24 mouse cellular contexts compared by ENCODE assay signal in genomic region chr7:132580511-132580910, GRCm38 (mm10). TPM values are rescaled to one million over a fixed set of nuclear protein-coding genes. Genes with fewer than 3 reads are reported as not detected.
"Had no signal": no experiment of that assay in that cellular context is flagged by ENCODE, and none has a peak within 500 bp of the region (broad histone marks: within the 10 kb centered on the region; RNA-seq: fewer than 3 reads in every experiment).

No protein-coding gene starts in this region.

- H3K27ac ChIP-seq: lung, embryonic 15.5 days; macrophage; midbrain, embryonic 12.5 days; neural tube, embryonic 13.5 days; neural tube, embryonic 15.5 days; stomach, embryonic 15.5 days; stomach, postnatal 0 days had no signal

- H3K9ac ChIP-seq: liver, postnatal 0 days; lung, embryonic 15.5 days; midbrain, embryonic 12.5 days; neural tube, embryonic 13.5 days; neural tube, embryonic 15.5 days; stomach, embryonic 15.5 days had no signal

- ATAC-seq: liver, postnatal 0 days; lung, postnatal 0 days; midbrain, embryonic 16.5 days had no signal

- DNase-seq: liver, postnatal 0 days; lung, adult 2 months; lung, postnatal 14 days; lung, postnatal 36 days; midbrain, embryonic 14.5 days; retina, postnatal 1 day; right cerebral cortex, adult 18-20 months; right cerebral cortex, postnatal 25 days; right cerebral cortex, postnatal 4 days; thymus, adult 2 months; thymus, postnatal 25 days; thymus, postnatal 4 days had no signal

- H3K9me3 ChIP-seq: lung, embryonic 15.5 days; midbrain, embryonic 12.5 days; neural tube, embryonic 13.5 days; neural tube, embryonic 15.5 days; stomach, embryonic 15.5 days had no signal

- H3K36me3 ChIP-seq: lung, embryonic 15.5 days; midbrain, embryonic 12.5 days; neural tube, embryonic 13.5 days; neural tube, embryonic 15.5 days; stomach, embryonic 15.5 days had no signal

- H3K4me2 ChIP-seq: lung, embryonic 15.5 days; midbrain, embryonic 12.5 days; neural tube, embryonic 13.5 days; neural tube, embryonic 15.5 days; stomach, embryonic 15.5 days had no signal

- H3K27me3 ChIP-seq: lung, embryonic 15.5 days; neural tube, embryonic 13.5 days; stomach, embryonic 15.5 days had no signal

- H3K4me3 ChIP-seq: lung, embryonic 15.5 days; megakaryocyte, embryonic 14.5 days; midbrain, embryonic 12.5 days; myocyte; neural tube, embryonic 13.5 days; neural tube, embryonic 15.5 days; stomach, embryonic 15.5 days had no signal

RNA-seq across cellular contexts. Expression of gene Nkx1-2, which starts 18.9 kb away (rescaled TPM):
- polyA plus RNA-seq: liver, postnatal 0 days; lung, adult 2 months; lung, embryonic 15.5 days; lung, postnatal 0 days; macrophage; myocyte; stomach, postnatal 0 days; urinary bladder, adult 2 months had no signal
